Mouse (Mus musculus) olfactory bulb, adult 2 months (tissue): Measurements from ENCODE around the gene Rgl3.

Experiments
- CTCF ChIP-seq: fragments of 200-500 bp; IDR thresholded peaks from 2 replicates; pipeline ENCODE4 v1.5.1; 2012; ENCODE audit warnings: low read depth, mild to moderate bottlenecking, low read length, moderate library complexity; ENCODE audit not compliant: insufficient read depth
- POLR2A ChIP-seq: fragments of 200-500 bp; IDR thresholded peaks from 2 replicates; pipeline ENCODE4 v1.6.1; 2012; ENCODE audit warnings: mild to moderate bottlenecking, low read depth, low read length, moderate library complexity; ENCODE audit not compliant: insufficient read depth

DNA sequence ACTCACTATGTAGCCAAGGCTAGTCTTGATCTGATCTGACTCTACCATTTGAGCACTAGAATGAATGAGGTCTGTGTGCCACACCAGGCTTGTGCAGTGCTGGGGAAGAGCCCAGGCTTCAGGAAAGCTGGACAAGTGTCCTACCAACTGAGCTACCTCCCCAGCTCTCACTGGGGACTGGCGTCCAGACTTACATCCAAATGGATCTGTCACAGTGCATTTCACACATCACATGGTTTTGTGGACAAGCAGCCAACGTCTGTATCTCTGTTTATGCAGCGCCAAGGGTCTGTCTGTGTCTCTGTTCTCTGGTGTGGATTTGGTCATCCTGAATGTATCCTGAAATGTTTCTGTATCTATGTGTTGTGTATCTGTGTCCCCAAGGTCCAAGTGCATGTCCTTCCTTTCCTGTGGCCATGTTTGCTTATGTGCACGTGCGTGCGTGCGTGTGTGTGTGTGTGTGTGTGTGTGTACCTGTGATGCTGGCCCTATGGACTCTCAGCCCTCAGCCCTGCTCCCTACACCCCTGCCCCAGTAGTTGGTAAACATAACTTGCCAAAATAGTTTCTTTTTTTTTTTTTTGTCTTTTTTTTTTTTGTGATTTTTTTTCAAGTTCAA lies 28.1 kb upstream of the Rgl3 start:
- TF ChIP-seq POLR2A, result no peak
- TF ChIP-seq CTCF, result no peak
